Mouse (Mus musculus) midbrain, embryonic 12.5 days (tissue): Measurements from ENCODE around the gene Gm5936. TPM values are rescaled to one million over a fixed set of nuclear protein-coding genes. Genes with fewer than 3 reads are reported as not detected.
A peak's percentile ranks its signal among the peaks of the same experiment; 100 is the strongest.
"Not testable (repeated sequence)": the region's sequence is repeated elsewhere in the genome, so short reads cannot be mapped to it uniquely, and the experiment has no call there.

Experiments used
- ATAC-seq: fragments of 200-750 bp; cut with Nextera tagmentation; 2 replicates; pipeline ENCODE4 v1.8.0; 2017; ENCODE audit warnings: low read depth, moderate TSS enrichment, moderate library complexity; ENCODE audit not compliant: low FRiP score
- H3K27ac ChIP-seq: fragments of 300-500 bp; sonication (generic); replicated peaks from 2 replicates; pipeline ENCODE4 v1.5.1; 2016; ENCODE audit warnings: mild to moderate bottlenecking
- H3K27me3 ChIP-seq: fragments of 300-500 bp; sonication (generic); 2 replicates; pipeline ENCODE4 v1.6.1; 2016; ENCODE audit warnings: mild to moderate bottlenecking
- H3K36me3 ChIP-seq: fragments of 300-500 bp; sonication (generic); 2 replicates; pipeline ENCODE4 v1.6.1; 2016
- H3K4me1 ChIP-seq: fragments of 300-500 bp; sonication (generic); 2 replicates; pipeline ENCODE4 v1.6.1; 2016
- H3K4me2 ChIP-seq: fragments of 300-500 bp; sonication (generic); replicated peaks from 2 replicates; pipeline ENCODE4 v1.6.1; 2016; ENCODE audit warnings: mild to moderate bottlenecking, moderate library complexity
- H3K4me3 ChIP-seq: fragments of 300-500 bp; sonication (generic); 2 replicates; pipeline ENCODE4 v1.5.1; 2016; ENCODE audit warnings: mild to moderate bottlenecking
- H3K9ac ChIP-seq: fragments of 300-500 bp; sonication (generic); replicated peaks from 2 replicates; pipeline ENCODE4 v1.6.1; 2016; ENCODE audit warnings: mild to moderate bottlenecking, moderate library complexity
- H3K9me3 ChIP-seq: fragments of 300-500 bp; sonication (generic); 2 replicates; pipeline ENCODE4 v1.6.1; 2016; ENCODE audit warnings: mild to moderate bottlenecking
- WGBS: fragments of 180-500 bp; shearing (Covaris S2); methylation state at CpG from one replicate; pipeline ENCODE4 v1.1.7; 2016; 5-methylcytosine and 5-hydroxymethylcytosine counted together
- polyA plus RNA-seq: library from polyadenylated mRNA; unstranded; fragments of >200 nt; fragmentation: Nextera tagmentation; extraction: Ambion mirVana; gene quantifications from 2 replicates; pipeline ENCODE4 v1.2.1, GENCODE M21; 2016

Gm5936 gene
- polyA plus RNA-seq, result 0.12 TPM in 1 of 2 replicates, not detected in the other

- not testable (repeated sequence) for H3K4me3 ChIP-seq, H3K9me3 ChIP-seq, H3K27ac ChIP-seq, H3K36me3 ChIP-seq, H3K27me3 ChIP-seq, H3K9ac ChIP-seq, H3K4me2 ChIP-seq, H3K4me1 ChIP-seq
- ATAC-seq, result peak; percentile 23; the same call in 1 of the 2 replicates
- WGBS, result 40% methylated on average over 3 of the region's 5 CpGs
Observed at GRCm38 (mm10) chrX:74836842-74837522, at the start of gene Gm5936. TSS of gene Gm5936 (plus strand) at chrX:74837196.

GRCm38 (mm10) chrX:74856104-74856503 is 19.1 kb downstream of the Gm5936 start:
- ATAC-seq, H3K4me1 ChIP-seq, H3K9ac ChIP-seq, H3K36me3 ChIP-seq, H3K4me3 ChIP-seq, H3K9me3 ChIP-seq, H3K27ac ChIP-seq, H3K27me3 ChIP-seq, H3K4me2 ChIP-seq: not testable (repeated sequence)
- 92% methylated on average over 12 of the region's 12 CpGs for WGBS

GRCm38 (mm10) chrX:74880123-74880522 is 43.1 kb downstream of the Gm5936 start:
- WGBS, result 42% methylated on average over 4 of the region's 6 CpGs
- not testable (repeated sequence) for H3K9ac ChIP-seq, H3K4me3 ChIP-seq, H3K9me3 ChIP-seq, ATAC-seq, H3K27ac ChIP-seq, H3K4me2 ChIP-seq, H3K4me1 ChIP-seq, H3K27me3 ChIP-seq, H3K36me3 ChIP-seq

Other genes with a start within 250 kb of the Gm5936 start
- gene Olfr1325, start 244.5 kb upstream of the Gm5936 start, polyA plus RNA-seq, result not detected in 2 replicates
- not detected in 2 replicates for gene Gm5640, start 191.6 kb upstream of the Gm5936 start, polyA plus RNA-seq
- not detected in 2 replicates for gene Gm6890, start 96.3 kb upstream of the Gm5936 start, polyA plus RNA-seq
- gene Gab3, start 248.3 kb downstream of the Gm5936 start, polyA plus RNA-seq, result 1.2 and 1.6 TPM in 2 replicates